Mouse (Mus musculus) myocyte (in vitro differentiated cells): Measurements from ENCODE around the gene Impg1. TPM values are rescaled to one million over a fixed set of nuclear protein-coding genes. Genes with fewer than 3 reads are reported as not detected.
"Not testable (repeated sequence)": the region's sequence is repeated elsewhere in the genome, so short reads cannot be mapped to it uniquely, and the experiment has no call there.

Experiments
- H3K27me3 ChIP-seq: one replicate; pipeline ENCODE4 v1.6.1; 2011; ENCODE audit not compliant: control insufficient read depth, insufficient read depth, insufficient read length
- H3K36me3 ChIP-seq: one replicate; pipeline ENCODE4 v1.6.1; 2011; ENCODE audit not compliant: control insufficient read depth, insufficient read depth
- H3K4me2 ChIP-seq: one replicate; pipeline ENCODE4 v1.6.1; 2011; ENCODE audit warnings: low read depth, control low read depth
- H3K4me3 ChIP-seq: one replicate; pipeline ENCODE4 v1.5.1; 2011; ENCODE audit warnings: mild to moderate bottlenecking, control low read depth, moderate library complexity
- H3K79me2 ChIP-seq: one replicate; pipeline ENCODE4 v1.6.1; 2011; ENCODE audit not compliant: control insufficient read depth, insufficient read depth
- H3ac ChIP-seq: one replicate; pipeline ENCODE4 v1.6.1; 2011; ENCODE audit not compliant: control insufficient read depth, insufficient read length
- CEBPB ChIP-seq: IDR thresholded peaks from 2 replicates; pipeline ENCODE4 v1.6.1; 2011; ENCODE audit warnings: mild to moderate bottlenecking, moderate library complexity; ENCODE audit not compliant: poor library complexity, insufficient read depth, severe bottlenecking
- E2F4 ChIP-seq: IDR thresholded peaks from one replicate; pipeline ENCODE4 v1.6.1; 2011; ENCODE audit warnings: mild to moderate bottlenecking, control low read depth, moderate library complexity; ENCODE audit not compliant: insufficient read depth
- MAX ChIP-seq: IDR thresholded peaks from one replicate; pipeline ENCODE4 v1.6.1; 2011; ENCODE audit warnings: low read depth, mild to moderate bottlenecking, control low read depth
- MYOD1 ChIP-seq, 3 experiments: IDR thresholded peaks; one replicate each; pipeline ENCODE4 v1.6.1; 2011; ENCODE audit warnings: control low read depth in 2 of 3, low read depth in 2 of 3, mild to moderate bottlenecking in 2 of 3, moderate library complexity in 1 of 3; ENCODE audit not compliant: insufficient read length in 2 of 3, control insufficient read depth in 1 of 3
- MYOG ChIP-seq, 3 experiments: IDR thresholded peaks; one replicate each; pipeline ENCODE4 v1.6.1; 2011; ENCODE audit warnings: control low read depth in 2 of 3, low read depth in 2 of 3, mild to moderate bottlenecking in 2 of 3; ENCODE audit not compliant: insufficient read length in 2 of 3, control insufficient read depth in 1 of 3, insufficient read depth in 1 of 3
- POLR2A ChIP-seq: IDR thresholded peaks from one replicate; pipeline ENCODE4 v1.6.1; 2011; ENCODE audit warnings: low read depth, mild to moderate bottlenecking, control low read depth, moderate library complexity; ENCODE audit not compliant: insufficient read length
- POLR2AphosphoS2 ChIP-seq: IDR thresholded peaks from one replicate; pipeline ENCODE4 v1.6.1; 2011; ENCODE audit warnings: low read depth, control low read depth; ENCODE audit not compliant: insufficient read length
- REST ChIP-seq: IDR thresholded peaks from one replicate; pipeline ENCODE4 v1.6.1; 2011; ENCODE audit warnings: mild to moderate bottlenecking, control low read depth, moderate library complexity; ENCODE audit not compliant: insufficient read depth, insufficient read length
- SRF ChIP-seq: IDR thresholded peaks from one replicate; pipeline ENCODE4 v1.6.1; 2011; ENCODE audit warnings: low read depth; ENCODE audit not compliant: control insufficient read depth, insufficient read length
- TCF12 ChIP-seq: IDR thresholded peaks from one replicate; pipeline ENCODE4 v1.6.1; 2011; ENCODE audit warnings: mild to moderate bottlenecking, control low read depth; ENCODE audit not compliant: poor library complexity, insufficient read depth, severe bottlenecking
- TCF3 ChIP-seq: IDR thresholded peaks from one replicate; pipeline ENCODE4 v1.6.1; 2011; ENCODE audit warnings: low read depth, control low read depth; ENCODE audit not compliant: insufficient read length
- USF1 ChIP-seq: IDR thresholded peaks from one replicate; pipeline ENCODE4 v1.6.1; 2011; ENCODE audit warnings: low read depth, mild to moderate bottlenecking, control low read depth, moderate library complexity
- polyA plus RNA-seq: library from polyadenylated mRNA; unstranded; fragments of >200 nt; fragmentation: generic; extraction: Trizol; gene quantifications from one replicate; pipeline ENCODE4 v1.2.1, GENCODE M21; 2012; ENCODE audit warnings: missing spikeins

Impg1 gene
- polyA plus RNA-seq, 1 experiment, result not detected

DNA sequence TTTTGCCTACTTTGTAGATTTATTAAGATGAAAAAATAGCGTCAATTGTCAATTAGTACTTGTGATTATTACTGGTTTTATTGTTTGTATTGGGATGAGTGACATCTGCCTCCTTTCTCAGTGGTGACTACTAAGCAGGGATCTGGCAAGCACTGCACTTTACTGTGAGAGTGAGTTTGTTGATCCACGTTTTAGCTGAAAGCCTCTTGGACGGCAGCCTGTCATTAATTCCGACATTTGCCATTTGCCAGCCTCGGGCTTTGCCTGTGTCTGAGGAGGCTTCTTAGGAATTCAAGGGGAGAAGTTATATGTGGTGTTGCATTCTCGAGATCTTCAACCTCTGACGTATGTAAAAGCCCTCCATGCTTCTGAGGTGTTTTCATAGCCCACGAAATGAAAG is 131.8 kb downstream of the Impg1 start:
- Histone ChIP-seq H3K79me2 (no peaks in the 10 kb centered on the region), H3K36me3 (no peaks in the 10 kb centered on the region), H3ac (no peak overlapping the region), H3K27me3 (no peaks in the 10 kb centered on the region), H3K4me2 (peak overlapping the region; percentile 73), H3K4me3 (peak overlapping the region; percentile 12)
- no peak for TF ChIP-seq CEBPB

DNA sequence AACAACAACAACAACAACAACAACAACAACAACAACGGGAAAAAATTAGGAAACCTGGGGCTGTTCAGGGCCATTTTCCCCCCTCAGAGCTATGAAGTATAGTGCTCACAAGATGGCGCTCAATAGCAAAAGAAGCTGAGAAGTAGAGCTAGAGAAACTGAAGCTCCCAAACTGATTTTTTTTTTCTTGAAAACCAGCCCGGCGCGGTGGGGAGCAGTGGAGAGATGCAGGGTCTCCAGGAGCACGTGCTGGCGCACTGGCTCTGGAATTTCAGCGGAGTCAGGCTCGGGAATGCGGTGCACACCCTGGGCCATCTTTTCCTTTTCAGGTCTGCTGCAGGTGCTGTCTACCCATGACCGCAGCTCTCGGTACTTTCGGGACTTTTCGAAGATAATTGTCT is 133.1 kb downstream of the Impg1 start:
- Histone ChIP-seq H3K79me2 (no peaks in the 10 kb centered on the region), H3ac (no peak overlapping the region), H3K36me3 (no peaks in the 10 kb centered on the region), H3K27me3 (no peaks in the 10 kb centered on the region), H3K4me2 (peak overlapping the region; percentile 80), H3K4me3 (peak overlapping the region; percentile 12)
- TF ChIP-seq MYOG (IDR thresholded peaks at IDR 0.05; ENCODE audit: control insufficient read depth in 1 of 3, insufficient read depth in 1 of 3, insufficient read length in 2 of 3, low read depth in 2 of 3) (no peak), CEBPB (no peak), TCF12 (no peak), TCF3 (no peak), POLR2A (no peak), E2F4 (no peak), POLR2AphosphoS2 (no peak), SRF (no peak), USF1 (no peak), REST (no peak), MAX (no peak), MYOD1 (IDR thresholded peaks at IDR 0.05; ENCODE audit: control insufficient read depth in 1 of 3, insufficient read length in 2 of 3, low read depth in 2 of 3) (no peak)

- H3ac ChIP-seq, H3K4me2 ChIP-seq, H3K4me3 ChIP-seq, H3K36me3 ChIP-seq, H3K27me3 ChIP-seq, H3K79me2 ChIP-seq: not testable (repeated sequence)
These were observed 144.0 kb downstream of the Impg1 start for GRCm38 (mm10) chr9:80321051-80321887.

DNA sequence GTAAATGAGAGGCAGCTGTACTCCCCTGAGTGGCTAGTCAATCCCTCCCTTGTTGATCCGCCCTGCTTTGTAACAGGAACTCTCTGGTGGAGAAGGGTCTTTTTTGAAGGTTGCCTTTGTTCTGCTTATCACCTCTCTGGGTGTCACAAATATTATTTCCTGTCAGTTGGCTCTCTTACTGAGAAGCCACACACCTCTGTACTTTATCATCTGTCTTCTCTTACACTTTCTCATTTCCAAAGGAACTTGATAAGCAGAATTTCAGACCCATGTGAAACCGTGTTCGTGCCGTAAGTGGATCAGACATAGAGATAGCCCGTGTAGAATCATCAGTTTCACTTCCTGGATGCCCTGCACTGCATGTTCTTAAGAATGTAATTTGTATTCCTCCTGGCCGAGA is 147.3 kb downstream of the Impg1 start:
- H3K79me2 ChIP-seq, result no peaks in the 10 kb centered on the region
- no peaks in the 10 kb centered on the region for H3K36me3 ChIP-seq
- no peak overlapping the region for H3K4me3 ChIP-seq
- no peaks in the 10 kb centered on the region for H3K27me3 ChIP-seq
- H3ac ChIP-seq, result no peak overlapping the region
- H3K4me2 ChIP-seq, result no peak overlapping the region
- TF ChIP-seq E2F4, result no peak

DNA sequence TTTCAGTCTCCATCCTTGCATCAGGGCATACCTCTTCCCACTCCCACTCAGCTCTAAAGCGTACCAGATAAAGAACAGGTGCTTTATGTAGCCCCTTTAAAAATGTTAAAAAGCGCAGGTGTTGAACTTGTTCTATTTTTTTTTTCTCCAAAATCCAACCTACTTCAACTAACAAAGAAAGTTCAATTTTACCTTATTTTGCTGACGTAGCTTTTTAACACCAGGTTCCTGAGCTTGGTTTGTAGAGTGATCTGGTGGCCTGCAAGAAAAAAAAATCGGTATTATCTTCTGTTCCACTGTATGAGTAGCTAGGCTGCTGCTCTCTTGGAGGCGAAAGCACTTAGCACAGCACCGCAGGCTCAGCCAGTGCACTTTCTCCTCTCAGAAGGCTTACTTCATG is 149.4 kb downstream of the Impg1 start:
- no peak overlapping the region for H3K4me3 ChIP-seq
- H3ac ChIP-seq, result no peak overlapping the region
- TF ChIP-seq TCF3 (no peak), CEBPB (no peak), USF1 (no peak), E2F4 (no peak), MYOG (IDR thresholded peaks at IDR 0.05; ENCODE audit: control insufficient read depth in 1 of 3, insufficient read depth in 1 of 3, insufficient read length in 2 of 3, low read depth in 2 of 3) (no peak), POLR2AphosphoS2 (no peak), MYOD1 (IDR thresholded peaks at IDR 0.05; ENCODE audit: control insufficient read depth in 1 of 3, insufficient read length in 2 of 3, low read depth in 2 of 3) (no peak), REST (no peak), SRF (no peak), MAX (no peak), POLR2A (no peak)
- H3K79me2 ChIP-seq, result no peaks in the 10 kb centered on the region
- H3K4me2 ChIP-seq, result no peak overlapping the region
- no peaks in the 10 kb centered on the region for H3K36me3 ChIP-seq
- no peaks in the 10 kb centered on the region for H3K27me3 ChIP-seq

DNA sequence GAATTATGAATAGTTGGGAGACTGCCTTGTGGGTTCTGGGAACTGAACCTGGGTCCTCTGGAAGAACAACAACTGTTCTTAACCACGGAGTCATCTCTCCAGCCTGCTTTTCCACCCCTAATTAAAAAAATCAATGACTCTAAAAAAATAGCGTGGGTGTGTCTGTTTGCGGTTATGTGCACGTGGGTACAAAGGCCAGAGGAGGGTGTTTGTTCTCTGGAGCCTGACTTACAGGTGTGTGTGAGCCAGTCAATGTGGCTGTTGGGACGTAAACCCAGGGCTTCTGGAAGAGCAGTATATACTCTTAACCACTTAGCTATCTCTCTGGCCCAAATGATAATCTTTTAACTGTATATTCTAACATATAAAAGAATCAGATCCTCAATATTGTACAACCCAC is 151.7 kb downstream of the Impg1 start:
- Histone ChIP-seq H3ac (no peak overlapping the region), H3K27me3 (no peaks in the 10 kb centered on the region), H3K36me3 (peaks cover 1% of the 10 kb centered on the region), H3K79me2 (no peaks in the 10 kb centered on the region), H3K4me2 (no peak overlapping the region), H3K4me3 (no peak overlapping the region)
- TF ChIP-seq TCF3 (no peak), CEBPB (no peak), REST (no peak), E2F4 (no peak), MYOD1 (IDR thresholded peaks at IDR 0.05; ENCODE audit: control insufficient read depth in 1 of 3, insufficient read length in 2 of 3, low read depth in 2 of 3) (no peak)
